ENCODE assay signal across 18 mouse cellular contexts in the genomic region with DNA sequence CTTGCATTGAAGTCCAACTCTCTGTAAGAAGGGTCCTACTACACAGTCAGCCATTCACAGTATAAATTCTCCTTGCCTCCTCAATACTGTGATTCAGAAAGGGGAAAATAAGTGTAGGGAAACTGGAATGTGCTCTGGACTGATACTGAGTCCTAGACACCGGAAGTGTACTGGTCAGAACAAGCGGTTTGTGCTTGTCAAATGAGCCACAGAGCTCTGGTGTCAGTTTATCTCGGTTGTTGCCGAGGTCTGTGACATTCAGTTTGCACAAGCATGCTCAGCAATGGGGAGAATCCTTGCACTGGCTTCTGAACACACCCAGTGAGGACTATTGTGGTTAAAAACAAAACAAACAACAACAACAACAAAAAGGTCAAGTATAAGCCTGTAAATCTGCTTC. TPM values are rescaled to one million over a fixed set of nuclear protein-coding genes. Genes with fewer than 3 reads are reported as not detected.
"Had no signal": no experiment of that assay in that cellular context is flagged by ENCODE, and none has a peak within 500 bp of the region (broad histone marks: within the 10 kb centered on the region; RNA-seq: fewer than 3 reads in every experiment).

No protein-coding gene starts in this region.

- H3K9me3 ChIP-seq: liver, embryonic 13.5 days; lung, embryonic 15.5 days; midbrain, embryonic 10.5 days; midbrain, embryonic 12.5 days; neural tube, embryonic 12.5 days; stomach, embryonic 15.5 days had no signal

- H3K27ac ChIP-seq: liver, embryonic 13.5 days; lung, embryonic 15.5 days; midbrain, embryonic 10.5 days; midbrain, embryonic 12.5 days; neural tube, embryonic 12.5 days; stomach, embryonic 15.5 days; stomach, postnatal 0 days had no signal

- DNase-seq: liver, embryonic 13.5 days; lung, adult 2 months; lung, postnatal 10 days; lung, postnatal 4 days; midbrain, embryonic 14.5 days; right cerebral cortex, postnatal 14 days; thymus, adult 2 months; thymus, postnatal 25 days; thymus, postnatal 4 days had no signal

- H3K9ac ChIP-seq: liver, embryonic 13.5 days; lung, embryonic 15.5 days; midbrain, embryonic 12.5 days; neural tube, embryonic 12.5 days; stomach, embryonic 15.5 days had no signal

- H3K36me3 ChIP-seq: liver, embryonic 13.5 days; lung, embryonic 15.5 days; midbrain, embryonic 10.5 days; midbrain, embryonic 12.5 days; neural tube, embryonic 12.5 days; stomach, embryonic 15.5 days had no signal

- H3K27me3 ChIP-seq: lung, embryonic 15.5 days; midbrain, embryonic 12.5 days; neural tube, embryonic 12.5 days; stomach, embryonic 15.5 days had no signal

- H3K4me3 ChIP-seq: liver, embryonic 13.5 days; lung, embryonic 15.5 days; megakaryocyte, embryonic 14.5 days; midbrain, embryonic 10.5 days; midbrain, embryonic 12.5 days; neural tube, embryonic 12.5 days; stomach, embryonic 15.5 days had no signal

- H3K4me1 ChIP-seq: lung, embryonic 15.5 days; midbrain, embryonic 10.5 days; midbrain, embryonic 12.5 days; neural tube, embryonic 12.5 days; stomach, embryonic 15.5 days had no signal

- H3K4me2 ChIP-seq: liver, embryonic 13.5 days; lung, embryonic 15.5 days; midbrain, embryonic 12.5 days; neural tube, embryonic 12.5 days; stomach, embryonic 15.5 days had no signal

RNA-seq across cellular contexts. Expression of a gene that starts 53.5 kb away (rescaled TPM):
- total RNA-seq: monocyte, adult 5-6 weeks; neutrophil, adult 5-6 weeks had no signal
